Mouse (Mus musculus) adrenal gland, postnatal 25 days (tissue): Measurements from ENCODE around the gene Asic4. TPM values are rescaled to one million over a fixed set of nuclear protein-coding genes. Genes with fewer than 3 reads are reported as not detected.

Experiments used
- DNase-seq: peaks from one replicate; pipeline ENCODE4 v3.0.0; 2021; ENCODE audit warnings: mixed read lengths
- total RNA-seq: library from RNA; stranded (reverse); gene quantifications from 2 replicates; pipeline ENCODE4 v1.2.3, GENCODE M21; 2021

Gene Asic4
- total RNA-seq, 1 experiment from 2014 or later, result 6.9 TPM

DNA sequence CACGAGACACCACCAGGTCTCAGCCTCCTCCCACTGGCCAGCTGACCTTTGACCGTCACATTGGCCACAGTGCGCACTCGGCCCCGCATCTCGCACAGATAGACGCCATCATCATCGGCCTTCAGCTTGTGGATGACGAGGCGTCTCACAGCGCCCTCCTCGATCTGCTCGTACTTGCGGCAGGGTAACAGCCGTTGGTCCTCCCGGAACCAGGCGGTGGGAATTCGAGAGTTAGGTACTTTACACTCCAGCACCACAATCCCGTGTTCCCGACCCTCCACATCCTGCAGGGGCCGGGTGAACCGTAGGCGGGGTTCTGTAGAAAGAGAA is 53.4 kb downstream of the Asic4 start:
- peak; percentile 33 for DNase-seq

DNA sequence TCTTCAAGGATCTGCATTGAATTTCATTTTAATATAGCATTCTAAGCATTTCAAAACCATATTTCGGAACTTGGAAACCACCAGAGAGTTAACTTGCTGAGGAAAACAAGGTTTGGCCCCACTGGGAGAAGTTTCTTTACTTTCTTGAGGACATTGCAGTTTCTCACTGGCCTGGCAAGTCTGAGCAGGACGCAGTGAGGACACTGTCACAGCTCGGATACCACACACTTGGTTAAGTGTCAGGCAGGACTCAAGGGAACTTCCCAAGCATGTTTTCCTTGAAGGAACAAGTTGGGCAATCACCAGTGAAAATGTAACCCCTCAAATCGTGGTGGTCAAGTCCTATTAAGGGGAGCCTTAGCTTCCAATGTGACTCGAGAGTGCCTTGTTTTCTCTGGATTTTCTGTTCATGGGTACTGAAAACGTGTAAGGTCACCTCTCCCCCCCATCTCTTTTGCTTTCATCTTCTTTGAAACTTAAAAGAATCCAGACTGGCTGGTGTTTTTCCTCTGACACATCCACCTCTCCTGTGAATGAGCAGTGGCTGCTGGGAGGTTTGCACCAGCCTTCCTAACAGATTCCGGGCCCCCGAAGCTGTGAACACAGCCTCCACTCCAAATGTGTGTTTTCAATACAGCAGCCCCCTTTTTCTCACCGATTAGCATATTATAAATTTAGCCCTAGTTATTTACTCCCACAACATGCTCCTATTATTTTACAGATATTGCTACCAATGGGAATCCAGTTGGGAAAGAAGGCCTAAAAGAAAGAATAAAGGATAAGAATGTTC is 54.2 kb downstream of the Asic4 start:
- no peak for DNase-seq

DNA sequence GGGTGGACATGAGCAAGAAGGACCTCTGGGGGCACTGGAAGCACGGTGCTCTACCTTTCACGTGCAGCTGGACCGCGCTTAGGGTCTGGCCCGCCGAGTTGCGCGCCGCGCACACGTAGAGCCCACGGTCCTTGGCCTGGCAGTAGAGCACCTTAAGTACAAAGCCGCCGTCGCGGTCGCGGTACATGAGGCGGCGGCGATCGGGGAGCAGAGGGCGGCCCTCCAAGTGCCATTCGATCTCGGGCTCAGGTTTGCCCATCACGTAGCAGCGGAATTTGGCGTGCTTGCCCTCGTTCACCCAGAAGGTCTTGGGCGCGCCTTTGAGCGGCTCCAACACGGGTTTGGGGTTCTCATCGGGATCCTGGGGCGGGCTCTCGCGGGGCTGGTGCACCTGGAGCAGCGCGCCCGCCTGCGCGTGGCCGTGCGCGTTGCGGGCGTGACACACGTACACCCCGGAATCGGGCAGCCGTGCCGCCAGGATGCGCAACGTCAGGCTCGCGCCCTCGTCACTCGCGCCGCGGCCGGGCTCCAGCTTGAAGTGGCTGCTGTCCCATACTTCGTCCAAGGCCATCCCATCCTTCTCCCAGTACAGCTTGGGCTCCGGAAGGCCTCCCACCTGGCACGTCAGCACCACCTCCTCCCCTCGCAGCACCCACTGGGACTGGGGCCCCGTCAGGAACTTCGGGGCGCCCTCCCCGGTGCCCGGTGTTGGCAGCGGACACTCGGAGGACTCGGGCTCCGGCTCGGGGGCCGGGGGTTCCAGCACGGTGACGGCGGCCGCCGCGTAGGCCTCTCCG is 55.1 kb downstream of the Asic4 start:
- DNase-seq, result peak; percentile 81

DNA sequence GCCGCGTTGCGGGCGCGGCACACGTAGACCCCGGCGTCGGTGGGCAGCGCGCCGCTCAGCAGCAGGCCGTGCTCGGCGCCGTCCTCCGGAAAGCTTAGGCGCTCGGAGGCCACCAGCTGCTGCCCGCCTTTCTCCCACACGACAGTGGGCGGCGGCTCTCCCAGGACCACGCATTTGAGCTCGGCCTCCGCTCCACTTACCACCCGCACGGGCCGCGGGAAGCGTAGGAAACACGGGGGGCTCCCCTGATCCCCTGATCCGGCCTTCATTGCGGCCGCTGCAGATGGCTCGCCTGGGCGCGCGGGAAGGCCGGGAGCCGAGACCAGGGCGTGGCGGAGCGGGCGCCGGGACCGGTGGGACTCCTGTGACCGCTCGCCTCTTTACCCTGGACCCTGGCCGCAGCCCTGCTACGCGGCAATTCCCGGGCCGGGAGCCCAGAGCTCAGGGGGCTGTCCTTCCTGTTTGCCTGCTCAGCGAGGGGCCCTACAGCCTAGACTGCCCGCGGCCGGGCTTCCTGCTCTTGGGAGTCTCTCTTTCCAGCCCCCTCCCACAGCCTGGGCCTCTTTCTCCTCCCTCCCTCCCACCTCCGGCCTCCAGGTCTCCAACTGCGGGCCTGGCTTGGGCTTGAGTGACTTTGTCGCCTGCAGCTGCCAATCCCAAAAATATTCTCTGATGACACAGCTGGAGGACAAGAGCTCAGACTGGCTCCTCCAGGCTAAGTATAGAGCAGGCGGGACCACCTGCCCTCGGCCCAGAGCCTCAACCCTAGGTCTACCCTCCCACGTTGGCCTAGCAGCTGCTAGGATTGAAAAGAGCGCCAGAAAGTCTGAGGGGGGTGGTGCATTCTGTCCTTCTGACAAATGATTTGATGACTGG is 56.0 kb downstream of the Asic4 start, which contains the start of gene Obsl1:
Obsl1 (minus strand) TSS at position 497 of the 876 bp plus-strand sequence.
- DNase-seq, result peak; percentile 64

- peak; percentile 39 for DNase-seq
Observed at GRCm38 (mm10) chr1:75507006-75507405, 56.8 kb downstream of the Asic4 start, which contains the start of gene Inha. Gene Inha, plus strand, starts transcription at chr1:75507077.

GRCm38 (mm10) chr1:75509586-75509985 is 59.4 kb downstream of the Asic4 start:
- peak; percentile 33 for DNase-seq

GRCm38 (mm10) chr1:75510154-75510553 is 59.9 kb downstream of the Asic4 start:
- no peak for DNase-seq

DNA sequence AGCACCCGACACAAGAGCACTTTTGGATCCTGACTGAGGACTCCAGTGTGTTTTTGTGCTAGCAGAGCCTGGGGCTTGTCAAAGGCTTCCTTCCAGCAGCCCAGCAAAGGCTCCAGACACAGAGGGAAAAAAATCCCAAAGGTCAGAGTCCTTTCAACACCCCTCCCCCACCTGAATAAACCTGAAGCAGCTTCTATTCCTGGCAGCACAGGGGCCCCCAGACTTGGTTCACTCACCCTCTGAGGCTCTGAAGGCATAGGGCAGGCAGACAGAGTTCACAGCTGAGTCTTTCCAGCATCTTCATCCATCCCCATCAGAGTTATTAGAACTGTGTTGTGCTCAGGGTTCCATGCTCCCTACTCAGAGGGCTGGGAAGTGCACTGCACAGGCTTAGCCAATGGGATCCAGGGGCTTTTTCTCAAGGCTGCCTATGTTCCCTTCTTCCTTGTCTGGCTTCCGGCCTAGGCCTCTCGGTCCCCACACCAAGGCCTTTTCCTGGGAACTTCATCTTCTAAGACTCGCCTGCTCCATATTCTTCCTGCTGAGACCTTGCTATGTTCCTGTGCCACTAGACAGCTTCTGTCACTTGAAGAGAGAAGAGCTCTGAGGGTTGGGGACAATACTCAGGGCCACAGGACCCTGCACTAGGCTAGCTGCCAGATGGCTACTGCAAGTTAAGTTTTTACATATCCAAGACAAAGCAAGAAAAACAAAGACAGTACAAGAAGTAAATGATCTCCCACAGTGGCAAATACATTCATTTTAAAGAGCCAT is 61.4 kb downstream of the Asic4 start:
- DNase-seq, result no peak

- no peak for DNase-seq
Observed at GRCm38 (mm10) chr1:75512550-75512949, 62.3 kb downstream of the Asic4 start.

DNA sequence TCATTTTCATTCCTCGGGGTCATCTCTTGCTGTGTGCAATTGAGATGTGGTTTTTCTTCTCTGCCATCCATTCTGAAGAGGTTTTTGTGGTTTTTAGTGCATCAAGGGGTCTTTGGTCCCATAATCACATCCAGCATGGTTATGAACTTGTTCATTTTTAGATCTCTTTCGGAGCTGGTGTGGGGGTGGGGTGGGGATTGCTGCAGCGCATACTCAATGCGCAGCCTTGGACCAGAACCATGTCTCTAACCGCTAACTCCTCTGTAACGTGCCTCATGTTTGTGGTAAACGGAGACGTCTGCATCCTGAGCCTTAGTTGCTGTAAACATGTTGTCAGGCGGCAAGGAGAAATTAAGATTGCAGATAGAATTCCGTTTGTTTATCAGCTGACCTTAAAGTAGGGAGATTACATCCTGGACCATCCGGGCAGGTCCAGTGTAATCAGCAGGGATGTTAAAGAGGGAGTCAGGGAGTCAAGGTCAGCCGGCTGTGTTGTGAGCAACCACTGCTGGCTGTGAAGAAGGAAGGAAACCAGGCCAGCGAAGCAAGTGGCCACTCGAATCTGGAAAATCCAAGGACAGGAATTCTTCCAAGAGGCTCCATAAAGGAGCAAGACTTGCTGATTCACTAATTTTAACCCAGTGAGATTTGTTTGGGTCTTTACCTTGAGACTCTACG is 66.6 kb downstream of the Asic4 start:
- DNase-seq, result no peak

DNA sequence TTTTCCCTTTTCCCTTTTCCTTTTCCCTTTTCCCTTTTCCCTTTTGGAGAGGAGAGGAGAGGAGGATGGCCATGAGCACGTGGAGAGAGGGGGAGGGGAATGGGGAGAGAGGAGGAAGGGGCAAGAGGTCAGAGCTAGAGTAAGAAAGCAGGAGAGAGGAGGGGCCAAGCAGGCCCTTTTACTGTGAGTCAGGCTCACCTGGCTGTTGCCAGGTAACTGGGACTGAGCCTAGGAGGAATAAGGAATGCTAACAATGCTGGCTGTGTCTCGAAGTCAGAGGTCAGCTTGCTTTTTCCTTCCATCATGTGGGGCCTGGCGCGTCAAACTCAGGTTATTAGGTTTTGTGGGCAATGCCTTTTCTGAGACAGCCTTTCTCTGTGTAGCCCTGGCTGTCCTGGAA is 67.7 kb downstream of the Asic4 start:
- DNase-seq, result no peak

DNA sequence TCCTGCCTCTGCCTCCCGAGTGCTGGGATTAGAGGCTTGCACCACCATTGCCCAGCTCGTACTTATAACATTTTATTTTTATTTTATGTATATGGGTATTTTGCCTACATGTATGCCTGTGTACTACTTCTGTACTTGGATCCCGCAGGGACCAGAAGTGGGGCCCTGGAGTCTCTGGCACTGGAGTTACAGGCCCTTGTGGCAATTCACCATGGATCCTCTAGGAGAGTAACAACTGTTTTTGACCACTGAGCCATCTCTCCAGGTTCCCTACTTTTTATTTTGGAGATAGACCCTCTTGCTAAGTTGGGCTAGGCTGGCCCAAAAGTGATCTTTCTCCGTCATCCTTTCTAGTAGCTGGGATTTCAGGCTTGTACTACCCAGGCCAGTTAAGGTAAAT is 68.2 kb downstream of the Asic4 start:
- DNase-seq, result no peak

- peak; percentile 47 for DNase-seq
Observed at GRCm38 (mm10) chr1:75519576-75519975, 69.3 kb downstream of the Asic4 start.

DNA sequence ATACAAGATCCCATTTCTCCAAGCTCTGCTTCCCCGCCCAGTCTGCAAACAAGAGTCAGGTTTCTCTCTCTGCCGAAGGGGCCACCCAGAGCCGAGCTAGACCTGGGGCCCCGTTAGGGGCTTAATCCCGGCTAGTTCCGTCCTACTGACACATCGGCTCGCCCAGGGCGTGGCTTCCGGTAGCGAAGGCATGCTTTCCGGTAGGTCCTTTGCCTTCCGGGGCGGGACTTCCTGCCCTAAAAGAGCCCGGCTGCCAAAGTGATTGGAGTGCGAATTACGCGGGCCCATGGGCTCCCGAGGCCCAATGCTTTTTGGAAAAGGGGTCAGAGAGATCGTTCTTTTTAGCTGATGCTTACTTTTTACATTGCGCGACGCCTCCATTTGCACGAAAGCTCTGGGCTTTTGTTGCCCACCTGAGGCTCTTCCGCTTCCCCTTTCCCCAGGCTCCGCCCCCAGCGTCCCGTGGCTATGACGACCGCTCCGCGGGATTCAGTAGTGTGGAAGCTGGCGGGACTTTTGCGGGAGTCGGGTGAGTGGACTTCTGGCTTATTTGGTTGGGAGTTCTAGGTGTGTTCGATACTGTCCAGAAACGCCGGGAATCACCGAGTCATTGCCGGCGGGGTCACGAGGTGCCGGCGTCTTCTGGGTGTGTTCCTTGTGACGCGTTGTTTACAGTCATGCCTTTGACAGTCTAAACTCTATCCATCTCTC is 71.2 kb downstream of the Asic4 start, which contains the start of gene Stk11ip:
Stk11ip (plus strand) TSS at position 209 of the 711 bp plus-strand sequence.
- peak; percentile 90 for DNase-seq

Other genes with a start within 250 kb of the Asic4 start
- gene Glb1l, start 239.6 kb upstream of the Asic4 start, total RNA-seq, result 24.2 and 28.7 TPM in 2 replicates
- 105 and 133 TPM in 2 replicates for gene Stk16, start 239.6 kb upstream of the Asic4 start, total RNA-seq
- 16.3 and 35.1 TPM in 2 replicates for gene Tuba4a, start 230.6 kb upstream of the Asic4 start, total RNA-seq
- not detected in 2 replicates for gene A630095N17Rik, start 218.3 kb upstream of the Asic4 start, total RNA-seq
- 67.3 and 85.6 TPM in 2 replicates for gene Dnajb2, start 214.0 kb upstream of the Asic4 start, total RNA-seq
- 41.6 and 54.3 TPM in 2 replicates for gene Ptprn, start 185.9 kb upstream of the Asic4 start, total RNA-seq
- 101 and 123 TPM in 2 replicates for gene Resp18, start 172.0 kb upstream of the Asic4 start, total RNA-seq
- 91.1 and 117 TPM in 2 replicates for gene Dnpep, start 132.4 kb upstream of the Asic4 start, total RNA-seq
- 9.3 and 14.1 TPM in 2 replicates for gene Des, start 90.1 kb upstream of the Asic4 start, total RNA-seq
- 15.8 and 18.1 TPM in 2 replicates for gene Speg, start 75.1 kb upstream of the Asic4 start, total RNA-seq
- 78.5 and 82.3 TPM in 2 replicates for gene Gmppa, start 14.5 kb upstream of the Asic4 start, total RNA-seq
- 46.9 and 50.1 TPM in 2 replicates for gene Chpf, start 28.9 kb downstream of the Asic4 start, total RNA-seq
- 2.8 and 4.1 TPM in 2 replicates for gene Tmem198, start 29.1 kb downstream of the Asic4 start, total RNA-seq
- gene Obsl1, start 56.0 kb downstream of the Asic4 start, total RNA-seq, result 83.1 and 107 TPM in 2 replicates
- 42.4 and 44.1 TPM in 2 replicates for gene Inha, start 56.6 kb downstream of the Asic4 start, total RNA-seq
- gene Stk11ip, start 71.1 kb downstream of the Asic4 start, total RNA-seq, result 19.2 and 35.4 TPM in 2 replicates
- 139 and 184 TPM in 2 replicates for gene Slc4a3, start 95.8 kb downstream of the Asic4 start, total RNA-seq